Mouse (Mus musculus) spleen, adult 2 months (tissue): Measurements from ENCODE around the gene Sdhb. TPM values are rescaled to one million over a fixed set of nuclear protein-coding genes. Genes with fewer than 3 reads are reported as not detected.

Experiments used
- DNase-seq, 2 experiments: peaks; one replicate each; pipeline versions ENCODE4 v3.0.0 to v3.0.0-alpha.2; 2012 to 2021; ENCODE audit warnings: low spot score in 2 of 2, low read depth in 1 of 2
- H3K27ac ChIP-seq: fragments of 200-500 bp; 2 replicates; pipeline ENCODE4 v1.5.1; 2012; ENCODE audit warnings: low read length, inconsistent platforms; ENCODE audit not compliant: insufficient read depth
- H3K27me3 ChIP-seq: fragments of 200-500 bp; 2 replicates; pipeline ENCODE4 v1.6.1; 2012; ENCODE audit warnings: mild to moderate bottlenecking, moderate library complexity, low read length, inconsistent platforms; ENCODE audit not compliant: control insufficient read depth, insufficient read depth
- H3K36me3 ChIP-seq: fragments of 200-500 bp; 2 replicates; pipeline ENCODE4 v1.6.1; 2012; ENCODE audit warnings: mild to moderate bottlenecking, low read length, inconsistent platforms; ENCODE audit not compliant: control insufficient read depth, insufficient read depth
- H3K4me1 ChIP-seq: fragments of 200-500 bp; 2 replicates; pipeline ENCODE4 v1.6.1; 2011; ENCODE audit warnings: inconsistent platforms; ENCODE audit not compliant: control insufficient read depth, insufficient read depth, insufficient read length
- H3K4me3 ChIP-seq: fragments of 200-500 bp; 2 replicates; pipeline ENCODE4 v1.5.1; 2011; ENCODE audit warnings: mild to moderate bottlenecking, inconsistent platforms; ENCODE audit not compliant: insufficient read depth, insufficient read length; ENCODE audit errors: extremely low read depth
- CTCF ChIP-seq: fragments of 200-500 bp; IDR thresholded peaks from 2 replicates; pipeline ENCODE4 v1.5.1; 2011; ENCODE audit warnings: mild to moderate bottlenecking, inconsistent platforms; ENCODE audit not compliant: insufficient read depth, insufficient read length, insufficient replicate concordance; ENCODE audit errors: extremely low read depth
- POLR2A ChIP-seq: fragments of 200-500 bp; IDR thresholded peaks from 2 replicates; pipeline ENCODE4 v1.6.1; 2011; ENCODE audit warnings: low read depth, low read length, inconsistent platforms
- WGBS: fragments of 180-500 bp; shearing (Covaris S2); methylation state at CpG from one replicate; pipeline ENCODE4 v1.1.7; 2018; 5-methylcytosine and 5-hydroxymethylcytosine counted together
- polyA plus RNA-seq: library from polyadenylated mRNA; depleted of rRNA; stranded (reverse); fragments of >200 nt; gene quantifications from 2 replicates; pipeline ENCODE4 v1.2.3, GENCODE M21; 2012

Sdhb gene
- polyA plus RNA-seq, 1 experiment: 66.0 TPM

DNA sequence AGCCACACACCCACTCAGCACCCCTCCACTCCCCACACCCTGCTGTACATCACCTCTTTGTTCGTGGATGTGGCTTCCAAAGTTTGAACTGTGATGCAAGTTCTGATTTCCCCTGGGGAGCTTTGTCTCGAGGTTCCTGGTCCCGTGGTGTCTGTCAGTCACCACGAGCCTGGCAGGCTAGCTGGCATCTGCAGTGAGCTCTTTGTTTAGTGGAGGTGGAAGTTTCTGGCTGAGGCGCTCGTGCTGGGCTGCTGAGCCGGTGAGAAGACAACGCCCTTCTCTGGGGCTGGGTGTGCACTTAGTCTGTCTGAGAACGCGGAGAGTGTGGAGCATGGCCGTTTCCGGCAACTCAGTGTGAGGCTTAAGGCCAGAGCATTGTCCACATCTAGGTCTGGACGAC, 10.7 kb downstream of the Sdhb start:
- 57% methylated on average over 13 of the region's 13 CpGs for WGBS
- no peaks in the 10 kb centered on the region for H3K27me3 ChIP-seq
- peaks cover 46% of the 10 kb centered on the region for H3K36me3 ChIP-seq
- TF ChIP-seq POLR2A (no peak), CTCF (no peak)
- H3K4me1 ChIP-seq: no peaks in the 10 kb centered on the region
- no peak overlapping the region for H3K4me3 ChIP-seq
- H3K27ac ChIP-seq: no peak overlapping the region
- no peak for DNase-seq

DNA sequence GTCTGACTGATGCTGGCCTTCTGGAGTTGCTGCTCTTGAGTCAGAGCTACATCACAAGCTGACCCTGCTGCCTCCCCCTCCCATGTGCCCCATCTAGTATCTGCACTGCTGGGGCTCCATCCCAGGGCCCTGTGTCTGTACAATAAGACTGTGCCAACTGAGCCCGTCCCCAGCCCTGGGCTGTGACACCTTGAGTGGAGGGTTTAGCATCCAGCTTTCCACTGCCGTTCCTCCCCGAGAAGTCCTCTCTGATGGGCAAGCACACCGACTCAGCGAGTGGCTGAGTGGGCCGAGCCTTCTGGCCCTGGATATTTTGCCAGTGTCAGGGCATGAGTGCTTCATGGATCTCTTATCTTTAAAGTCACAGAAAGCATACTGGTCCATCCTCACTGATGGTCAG, 13.4 kb downstream of the Sdhb start:
- peaks cover 55% of the 10 kb centered on the region for H3K36me3 ChIP-seq
- no peak overlapping the region for H3K4me3 ChIP-seq
- no peaks in the 10 kb centered on the region for H3K4me1 ChIP-seq
- DNase-seq: no peak
- no peaks in the 10 kb centered on the region for H3K27me3 ChIP-seq
- H3K27ac ChIP-seq: no peak overlapping the region
- 93% methylated on average over 6 of the region's 6 CpGs for WGBS
- TF ChIP-seq POLR2A: no peak

DNA sequence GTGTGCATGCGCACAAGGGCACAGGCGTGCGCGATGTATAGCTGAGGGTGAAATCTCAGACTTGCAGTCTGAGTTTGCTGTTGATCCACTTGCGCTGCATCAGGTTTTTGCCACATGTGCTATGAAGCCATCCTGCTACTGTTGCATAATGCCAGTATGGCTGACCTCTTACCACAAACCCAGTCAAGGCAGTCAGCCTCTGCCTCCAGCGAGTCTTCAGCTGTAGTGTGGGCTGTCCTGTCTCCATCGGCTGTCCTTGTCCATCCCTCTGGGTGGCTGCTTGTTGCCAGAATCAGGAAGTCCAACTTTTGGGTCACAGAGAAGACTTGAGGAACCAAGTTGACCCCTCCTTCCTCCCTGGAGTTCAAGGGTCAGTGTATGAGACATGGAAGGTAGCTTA, 14.4 kb downstream of the Sdhb start:
- H3K4me1 ChIP-seq: no peaks in the 10 kb centered on the region

DNA sequence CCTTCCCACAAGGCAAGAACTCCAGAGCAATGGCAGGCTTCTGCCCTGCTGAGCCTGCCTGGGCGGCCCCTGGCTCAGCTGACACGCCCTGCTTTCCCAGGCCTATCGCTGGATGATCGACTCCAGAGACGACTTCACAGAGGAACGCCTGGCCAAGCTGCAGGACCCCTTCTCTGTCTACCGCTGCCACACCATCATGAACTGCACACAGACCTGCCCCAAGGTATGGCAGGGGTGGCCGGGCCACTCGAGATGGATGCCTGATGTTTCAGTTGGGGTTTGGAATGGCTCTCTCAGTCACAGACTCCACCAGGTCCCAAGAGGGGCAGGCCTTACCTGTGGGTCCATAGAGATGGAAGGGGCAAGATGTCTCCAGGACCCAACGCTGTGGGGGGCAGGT, 16.3 kb downstream of the Sdhb start:
- TF ChIP-seq POLR2A (no peak), CTCF (no peak)
- H3K4me3 ChIP-seq: no peak overlapping the region
- H3K27ac ChIP-seq: no peak overlapping the region
- H3K27me3 ChIP-seq: no peaks in the 10 kb centered on the region
- DNase-seq: no peak
- H3K36me3 ChIP-seq: peaks cover 44% of the 10 kb centered on the region
- WGBS: 89% methylated on average over 10 of the region's 10 CpGs
- no peaks in the 10 kb centered on the region for H3K4me1 ChIP-seq

More for the DNA sequence above, 14.4 kb downstream of the Sdhb start:
- no peak for DNase-seq
- 81% methylated on average over 7 of the region's 7 CpGs for WGBS
- H3K36me3 ChIP-seq: peaks cover 52% of the 10 kb centered on the region
- no peaks in the 10 kb centered on the region for H3K27me3 ChIP-seq
- no peak overlapping the region for H3K4me3 ChIP-seq
- no peak for TF ChIP-seq CTCF
- TF ChIP-seq POLR2A: no peak
- H3K27ac ChIP-seq: no peak overlapping the region

DNA sequence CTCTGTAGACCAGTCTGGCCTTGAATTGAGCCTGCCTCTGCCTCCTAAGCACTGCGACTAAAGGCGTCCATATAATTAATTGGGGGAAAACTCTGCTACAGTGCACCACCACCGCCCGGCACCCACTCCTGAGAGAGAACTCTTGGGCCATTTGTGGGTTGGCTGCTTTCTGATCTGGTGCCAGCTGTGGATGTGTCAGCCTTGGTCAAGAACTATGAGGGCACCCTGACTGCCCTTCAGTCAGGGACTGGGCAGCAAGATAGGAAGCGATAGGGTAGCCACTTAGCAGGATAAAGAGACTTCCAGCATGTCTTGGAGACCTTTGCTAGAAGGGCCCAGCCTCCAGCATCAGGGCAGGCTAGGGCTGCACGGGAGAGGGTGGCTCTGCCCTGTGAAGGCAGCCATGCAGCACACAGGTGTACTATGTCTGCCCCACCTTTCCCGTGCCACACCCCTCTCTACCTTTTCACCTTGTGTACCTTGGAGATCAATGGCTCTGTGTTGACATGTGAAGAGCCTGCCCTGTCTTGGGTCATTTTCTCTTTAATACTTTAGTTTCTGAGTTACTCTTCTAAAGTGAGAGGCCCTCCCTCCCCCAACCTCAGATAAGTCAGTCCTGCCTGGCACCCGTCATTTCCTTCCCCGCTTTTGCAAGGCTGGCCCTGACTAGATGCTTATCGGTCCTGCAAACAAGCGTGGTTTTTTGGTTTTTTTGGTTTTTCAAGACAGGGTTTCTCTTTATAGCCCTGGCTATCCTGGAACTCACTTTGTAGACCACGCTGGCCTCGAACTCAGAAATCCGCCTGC, 17.1 kb downstream of the Sdhb start:
- peak overlapping the region; percentile 7; the same call in 1 of the 2 replicates for H3K27ac ChIP-seq
- H3K4me3 ChIP-seq: no peak overlapping the region
- peaks cover 36% of the 10 kb centered on the region for H3K36me3 ChIP-seq
- H3K27me3 ChIP-seq: no peaks in the 10 kb centered on the region
- TF ChIP-seq CTCF (no peak), POLR2A (no peak)
- DNase-seq: no peak
- 66% methylated on average over 14 of the region's 14 CpGs for WGBS
- peaks cover 4% of the 10 kb centered on the region; the same call in 1 of the 2 replicates for H3K4me1 ChIP-seq

DNA sequence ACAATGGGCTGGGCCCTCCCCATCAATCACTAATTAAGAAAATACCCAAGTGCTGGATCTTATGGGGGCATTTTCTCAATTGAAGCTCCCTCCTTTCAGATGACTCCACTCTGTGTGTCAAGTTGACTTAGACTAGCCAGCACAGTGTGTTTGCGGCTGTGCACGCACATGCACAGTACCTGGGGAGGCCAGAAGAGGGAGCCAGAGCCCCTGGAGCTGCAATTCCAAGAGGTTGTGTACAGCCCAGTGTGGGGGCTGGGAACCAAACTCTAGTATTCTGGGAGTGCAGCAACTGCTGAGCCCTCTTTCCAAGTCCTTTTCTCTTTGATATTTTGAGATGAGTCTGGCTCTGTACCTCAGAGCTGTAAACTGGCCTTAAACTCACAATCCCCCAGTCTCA, 20.6 kb downstream of the Sdhb start:
- Histone ChIP-seq H3K27me3 (no peaks in the 10 kb centered on the region), H3K4me3 (no peak overlapping the region), H3K36me3 (peaks cover 19% of the 10 kb centered on the region), H3K27ac (no peak overlapping the region), H3K4me1 (peaks cover 8% of the 10 kb centered on the region; the same call in 1 of the 2 replicates)
- no peak for DNase-seq
- no peak; the same call in 1 of the 2 replicates for TF ChIP-seq CTCF
- no peak for TF ChIP-seq POLR2A
- WGBS: 89% methylated on average over 2 of the region's 2 CpGs

DNA sequence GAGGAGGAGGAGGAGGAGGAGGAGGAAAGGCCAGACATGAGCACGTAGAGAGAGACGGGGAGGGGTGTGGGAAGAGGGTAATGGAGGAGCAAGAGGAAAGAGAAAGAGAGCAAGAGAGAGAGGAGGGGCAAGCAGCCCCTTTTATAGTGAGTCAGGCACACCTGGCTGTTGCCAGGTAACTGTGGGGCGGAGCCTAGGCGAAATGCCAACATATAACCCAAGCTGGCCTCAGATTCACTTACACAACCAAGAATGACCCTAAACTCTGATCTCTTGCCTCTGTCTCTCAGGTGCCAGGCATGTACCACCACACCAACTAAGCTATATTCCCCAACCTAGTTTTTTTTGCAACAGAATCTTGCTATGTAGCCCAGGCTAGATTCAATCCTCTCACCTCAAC, 21.8 kb downstream of the Sdhb start:
- peaks cover 12% of the 10 kb centered on the region for H3K36me3 ChIP-seq
- TF ChIP-seq CTCF: no peak
- no peak for TF ChIP-seq POLR2A
- H3K27ac ChIP-seq: peak overlapping the region; percentile 79
- peaks cover 14% of the 10 kb centered on the region; the same call in 1 of the 2 replicates for H3K4me1 ChIP-seq
- 26% methylated on average over 4 of the region's 4 CpGs for WGBS
- DNase-seq: no peak
- no peak overlapping the region for H3K4me3 ChIP-seq
- no peaks in the 10 kb centered on the region for H3K27me3 ChIP-seq
